Mouse (Mus musculus) intestine, postnatal 0 days (tissue): ENCODE results near the gene Dlk1. TPM values are rescaled to one million over a fixed set of nuclear protein-coding genes. Genes with fewer than 3 reads are reported as not detected.

Experiments
- ATAC-seq: fragments of 200-750 bp; cut with Nextera tagmentation; 2 replicates; pipeline ENCODE4 v1.8.0; 2017; ENCODE audit warnings: mild to moderate bottlenecking, moderate TSS enrichment, moderate library complexity
- H3K27ac ChIP-seq: fragments of 300-500 bp; sonication (generic); 2 replicates; pipeline ENCODE4 v1.5.1; 2014; ENCODE audit warnings: mild to moderate bottlenecking, low read depth, low read length, moderate library complexity
- H3K27me3 ChIP-seq: fragments of 300-500 bp; sonication (generic); replicated peaks from 2 replicates; pipeline ENCODE4 v1.6.1; 2014; ENCODE audit warnings: low read length, mixed read lengths; ENCODE audit not compliant: control insufficient read depth, insufficient read depth
- H3K36me3 ChIP-seq: fragments of 300-500 bp; sonication (generic); 2 replicates; pipeline ENCODE4 v1.6.1; 2014; ENCODE audit warnings: mild to moderate bottlenecking, moderate library complexity; ENCODE audit not compliant: control insufficient read depth, insufficient read depth
- H3K4me1 ChIP-seq: fragments of 300-500 bp; sonication (generic); replicated peaks from 2 replicates; pipeline ENCODE4 v1.6.1; 2014; ENCODE audit warnings: antibody characterized with exemption, low read length, mixed read lengths; ENCODE audit not compliant: control insufficient read depth, insufficient read depth
- H3K4me2 ChIP-seq: fragments of 300-500 bp; sonication (generic); replicated peaks from 2 replicates; pipeline ENCODE4 v1.6.1; 2014; ENCODE audit warnings: low read depth, mild to moderate bottlenecking, moderate library complexity
- H3K4me3 ChIP-seq: fragments of 300-500 bp; sonication (generic); 2 replicates; pipeline ENCODE4 v1.5.1; 2014; ENCODE audit warnings: low read depth, low read length
- H3K9ac ChIP-seq: fragments of 300-500 bp; sonication (generic); 2 replicates; pipeline ENCODE4 v1.6.1; 2014; ENCODE audit warnings: mild to moderate bottlenecking, low read depth, low read length
- H3K9me3 ChIP-seq: fragments of 300-500 bp; sonication (generic); 2 replicates; pipeline ENCODE4 v1.6.1; 2016; ENCODE audit warnings: mixed run types; ENCODE audit not compliant: control insufficient read depth
- CTCF ChIP-seq: sonication (generic); IDR thresholded peaks from 2 replicates; pipeline ENCODE4 v1.5.1; 2016; ENCODE audit warnings: low read depth, mild to moderate bottlenecking, control low read depth, antibody characterized with exemption, moderate library complexity
- WGBS: fragments of 180-500 bp; shearing (Covaris S2); extraction: QIAGEN DNeasy Blood & Tissue Kit; methylation state at CpG from one replicate; pipeline ENCODE4 v1.1.7; 2014; 5-methylcytosine and 5-hydroxymethylcytosine counted together
- polyA plus RNA-seq: library from polyadenylated mRNA; unstranded; fragments of >200 nt; fragmentation: Nextera tagmentation; extraction: Ambion mirVana; gene quantifications from 2 replicates; pipeline ENCODE4 v1.2.1, GENCODE M21; 2015

Gene Dlk1
- polyA plus RNA-seq, 1 experiment from 2014 or later, result 73.6 TPM

GRCm38 (mm10) chr12:109511456-109511855, 58.8 kb downstream of the Dlk1 start:
- peaks cover 11% of the 10 kb centered on the region; the same call in 1 of the 2 replicates for H3K4me1 ChIP-seq
- no peaks in the 10 kb centered on the region for H3K36me3 ChIP-seq
- no peak for ATAC-seq
- no peak overlapping the region for H3K9ac ChIP-seq
- H3K4me2 ChIP-seq, result no peak overlapping the region
- H3K9me3 ChIP-seq, result no peaks in the 10 kb centered on the region
- no peak overlapping the region for H3K4me3 ChIP-seq
- H3K27me3 ChIP-seq, result no peaks in the 10 kb centered on the region
- H3K27ac ChIP-seq, result no peak overlapping the region
- no peak for TF ChIP-seq CTCF
- WGBS, result 71% methylated on average over 8 of the region's 8 CpGs

GRCm38 (mm10) chr12:109512151-109512907, 59.7 kb downstream of the Dlk1 start:
- WGBS, result 45% methylated on average over 13 of the region's 13 CpGs
- Histone ChIP-seq H3K27me3 (no peaks in the 10 kb centered on the region), H3K9me3 (no peaks in the 10 kb centered on the region), H3K4me1 (peaks cover 11% of the 10 kb centered on the region; the same call in 1 of the 2 replicates), H3K36me3 (no peaks in the 10 kb centered on the region), H3K27ac (no peak overlapping the region), H3K4me3 (no peak overlapping the region), H3K4me2 (no peak overlapping the region), H3K9ac (no peak overlapping the region)
- TF ChIP-seq CTCF, result no peak
- no peak for ATAC-seq

Other genes starting within 250 kb of the Dlk1 start
- gene Rtl1, start 147.5 kb downstream of the Dlk1 start, polyA plus RNA-seq, result 0.08 and 0.17 TPM in 2 replicates